Mouse (Mus musculus) spleen, adult 12 weeks (tissue): Measurements from ENCODE around the gene Ccnl2.
"Not testable (repeated sequence)": the region's sequence is repeated elsewhere in the genome, so short reads cannot be mapped to it uniquely, and the experiment has no call there.

Source experiments
- DNase-seq: peaks from one replicate; pipeline ENCODE4 v3.0.0; 2022; ENCODE audit warnings: low spot score

The Ccnl2 gene

GRCm38 (mm10) chr4:155811929-155812664, at the start of gene Ccnl2:
TSS of gene Ccnl2 (plus strand) at chr4:155812489.
- peak; percentile 85 for DNase-seq

DNA sequence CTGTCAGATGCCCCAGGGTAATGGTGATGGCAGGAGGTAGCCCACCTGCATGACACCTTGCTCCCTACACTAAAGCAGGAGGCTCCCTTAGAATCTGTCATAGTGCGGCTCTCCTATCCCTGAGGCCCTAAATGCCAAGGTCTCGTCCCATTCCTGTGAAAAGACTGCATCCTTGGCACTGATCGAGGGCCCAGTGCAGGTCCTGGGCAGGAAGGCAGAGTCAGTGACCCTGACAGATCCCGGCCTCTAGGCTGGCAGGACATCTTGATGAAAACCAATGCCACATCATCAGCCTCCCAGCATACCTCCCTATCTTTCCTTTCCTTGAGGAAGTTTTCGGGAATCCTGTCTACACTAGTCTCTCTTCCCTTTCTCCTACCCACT, 42.8 kb upstream of the Ccnl2 start:
- DNase-seq: no peak

GRCm38 (mm10) chr4:155769880-155770512, 42.3 kb upstream of the Ccnl2 start:
- DNase-seq: peak; percentile 83

GRCm38 (mm10) chr4:155770626-155771025, 41.7 kb upstream of the Ccnl2 start:
- DNase-seq: no peak

GRCm38 (mm10) chr4:155771706-155772105, 40.6 kb upstream of the Ccnl2 start:
- no peak for DNase-seq

- DNase-seq: no peak
These were observed 39.5 kb upstream of the Ccnl2 start for GRCm38 (mm10) chr4:155772786-155773185.

GRCm38 (mm10) chr4:155773335-155774078, 38.8 kb upstream of the Ccnl2 start:
- no peak for DNase-seq

- peak; percentile 71 for DNase-seq
These were observed 38.0 kb upstream of the Ccnl2 start, which contains the start of gene Vwa1 for GRCm38 (mm10) chr4:155774280-155774754. TSS of gene Vwa1 (minus strand) at chr4:155774698.

DNA sequence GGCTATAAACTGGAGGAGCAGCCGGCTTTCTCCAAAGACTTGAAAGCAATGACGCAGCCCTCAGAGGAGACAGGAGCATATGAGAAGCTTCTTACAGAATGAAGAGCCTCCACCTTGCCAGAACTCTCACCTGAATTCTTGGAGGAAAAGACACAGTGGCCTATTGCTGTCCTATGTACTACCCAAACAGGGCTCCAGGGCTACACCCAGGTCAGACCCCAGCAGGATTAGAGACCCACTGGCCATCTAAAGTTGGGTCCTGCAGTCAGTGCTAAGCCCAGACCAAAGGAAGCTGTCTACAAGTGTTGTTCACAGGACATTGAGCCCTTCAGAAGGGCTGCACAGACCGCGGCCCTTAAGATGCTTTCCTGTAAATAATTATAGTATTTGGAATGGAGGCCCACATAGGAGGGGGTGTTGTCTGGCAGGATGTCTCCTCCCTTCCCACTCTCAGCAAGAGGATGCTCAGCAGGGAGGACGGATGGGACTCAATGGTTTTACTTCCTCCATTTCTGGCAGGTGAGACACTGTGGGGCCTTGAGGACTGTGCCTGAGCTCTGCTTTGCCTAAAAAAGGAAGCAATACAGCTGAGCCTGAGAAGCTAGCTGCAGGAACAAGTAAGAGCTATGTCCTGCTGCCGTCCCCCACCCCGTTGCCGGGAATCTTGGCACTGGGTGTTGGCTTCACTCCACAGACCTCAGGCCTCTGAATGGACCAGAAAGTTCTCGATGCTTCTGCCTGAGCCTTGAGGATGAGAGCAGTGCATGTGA, 37.1 kb upstream of the Ccnl2 start:
- no peak for DNase-seq

- DNase-seq: no peak
These were observed 36.4 kb upstream of the Ccnl2 start for GRCm38 (mm10) chr4:155775855-155776254.

DNA sequence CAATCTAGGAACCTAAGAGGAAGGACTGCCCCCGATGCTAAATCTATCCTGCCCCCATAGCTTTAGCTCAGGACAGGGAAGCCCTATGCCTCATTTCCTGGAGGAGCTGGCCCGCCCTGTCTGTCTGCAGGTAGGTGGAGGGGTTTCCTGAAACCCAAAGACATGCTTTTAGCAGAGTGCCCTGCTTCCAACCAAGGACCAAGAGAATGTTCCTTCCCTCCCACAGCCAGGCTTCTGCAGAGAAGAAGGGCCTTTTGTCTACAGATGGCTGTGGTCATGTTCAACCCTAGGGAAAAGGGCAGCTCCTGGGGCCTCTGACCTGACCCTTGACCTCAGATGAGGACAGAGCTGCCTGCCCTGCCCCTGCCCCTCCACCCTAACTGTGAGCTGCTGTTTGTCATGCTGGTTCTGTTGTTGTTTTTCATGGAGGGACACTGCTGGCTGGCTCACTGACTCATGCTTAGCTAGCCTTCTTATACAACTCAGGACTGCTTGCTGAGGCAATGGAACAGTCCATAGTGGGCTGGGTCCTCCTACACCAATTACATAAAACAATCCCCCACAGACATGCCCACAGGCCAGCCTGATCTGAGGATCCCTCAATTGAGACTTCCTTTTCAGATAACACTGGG, 35.5 kb upstream of the Ccnl2 start:
- DNase-seq: no peak

- DNase-seq: no peak
These were observed 34.5 kb upstream of the Ccnl2 start for GRCm38 (mm10) chr4:155777816-155778215.

- no peak for DNase-seq
These were observed 32.8 kb upstream of the Ccnl2 start for GRCm38 (mm10) chr4:155779498-155779897.

DNA sequence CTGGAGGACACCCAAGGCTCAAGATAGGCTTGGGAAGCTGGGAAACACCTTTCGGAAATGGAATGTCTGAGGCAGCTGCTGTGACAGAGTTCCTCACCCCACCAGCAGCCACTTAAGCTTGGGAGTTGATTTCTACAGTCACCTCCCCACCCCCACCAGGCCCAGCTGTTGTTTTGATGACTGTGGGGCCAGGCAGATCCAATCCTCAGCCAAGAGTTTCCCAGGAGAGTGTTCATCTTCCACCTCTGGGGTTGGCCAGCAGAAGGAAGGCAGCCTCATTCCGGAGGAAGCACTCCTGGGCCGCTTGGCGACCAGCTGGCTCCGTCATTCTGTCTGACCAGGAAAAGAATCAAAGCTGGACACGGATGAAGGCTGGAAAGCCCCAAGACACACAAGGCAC, 31.4 kb upstream of the Ccnl2 start:
- DNase-seq: no peak

GRCm38 (mm10) chr4:155783486-155784080, 28.7 kb upstream of the Ccnl2 start:
- no peak for DNase-seq

- peak; percentile 70 for DNase-seq
These were observed 28.1 kb upstream of the Ccnl2 start for GRCm38 (mm10) chr4:155784081-155784701.

DNA sequence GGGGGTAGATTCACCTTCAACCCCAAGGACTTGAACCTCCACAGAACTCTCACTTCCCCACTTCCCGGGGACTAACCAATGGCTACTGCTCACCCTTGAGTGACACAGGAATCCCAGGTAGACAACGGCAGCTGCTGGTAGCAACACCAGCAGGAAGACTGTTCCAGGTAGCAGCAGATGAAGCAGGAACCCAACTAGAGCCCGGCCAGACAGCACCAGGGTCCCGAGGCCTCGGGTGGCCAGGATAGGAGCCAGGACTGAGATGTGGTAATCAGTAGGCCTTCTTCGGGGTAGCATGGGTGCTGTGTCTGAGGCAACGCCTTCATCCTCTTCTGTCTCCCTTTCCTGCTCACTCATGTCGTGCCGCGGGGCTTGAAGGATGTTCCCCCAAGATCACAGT, 27.0 kb upstream of the Ccnl2 start:
- DNase-seq: no peak

DNA sequence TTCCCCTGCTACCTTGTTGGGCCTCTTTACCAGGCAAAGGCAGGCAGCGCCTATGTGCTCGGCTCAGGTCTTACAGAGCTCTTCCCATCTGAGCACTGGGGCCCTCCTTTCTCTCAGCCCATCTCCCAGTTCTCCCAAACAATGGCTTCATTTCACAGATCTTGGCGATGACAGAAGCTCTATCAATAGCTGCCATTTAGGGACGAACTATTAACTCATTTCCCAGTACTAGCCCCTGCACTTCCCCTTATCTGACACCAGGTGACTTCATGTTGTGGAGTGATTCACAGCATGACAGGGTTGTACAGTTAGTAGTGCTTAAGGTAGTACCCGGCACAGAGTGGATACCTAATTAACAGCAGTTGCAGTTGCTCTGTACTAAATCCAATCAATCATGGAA, 26.5 kb upstream of the Ccnl2 start, which contains the start of gene Tmem88b:
Gene Tmem88b (minus strand): TSS at position 56 of the 400 bp plus-strand sequence.
- no peak for DNase-seq

DNA sequence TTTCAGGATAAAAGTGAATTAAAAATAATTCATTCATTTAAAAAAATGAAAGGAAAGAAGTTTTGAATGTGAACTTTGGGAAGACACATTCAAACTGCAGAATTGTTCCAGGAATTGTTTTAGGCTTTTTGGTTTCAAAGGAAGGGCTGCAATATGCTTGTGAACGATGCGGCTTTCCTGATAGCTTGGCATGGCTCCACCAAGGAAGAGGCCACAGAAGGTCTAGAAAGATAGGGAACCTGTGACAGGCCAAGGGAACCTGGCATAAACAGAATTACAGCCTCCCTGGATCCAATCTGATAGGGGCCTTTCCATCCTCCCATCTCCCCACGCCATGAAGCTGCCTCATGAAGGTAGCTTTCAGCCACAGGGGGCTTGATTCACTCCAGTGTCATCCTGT, 24.0 kb upstream of the Ccnl2 start:
- DNase-seq: peak; percentile 48

DNA sequence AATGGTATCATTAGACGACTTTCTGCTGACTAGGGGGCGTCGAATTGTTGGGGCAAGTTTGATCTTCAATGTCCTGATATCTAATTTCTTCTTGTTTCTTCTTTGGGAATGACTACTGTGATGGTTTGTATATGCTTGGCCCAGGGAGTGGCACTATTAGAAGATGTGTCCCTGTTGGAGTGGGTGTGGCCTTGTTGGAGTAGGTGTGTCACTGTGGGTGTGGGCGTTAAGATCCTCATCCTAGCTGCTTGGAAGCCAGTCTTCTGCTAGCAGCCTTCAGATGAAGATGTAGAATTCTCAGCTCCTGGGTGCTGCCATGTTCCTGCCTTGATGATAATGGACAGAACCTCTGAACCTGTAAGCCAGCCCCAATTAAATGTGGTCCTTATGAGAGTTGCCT, 23.5 kb upstream of the Ccnl2 start:
- DNase-seq: not testable (repeated sequence)
